Mouse (Mus musculus): Measurements from ENCODE around the gene Atp8b2. TPM values are rescaled to one million over a fixed set of nuclear protein-coding genes. Genes with fewer than 3 reads are reported as not detected.
A peak's percentile ranks its signal among the peaks of the same experiment; 100 is the strongest.

Gene Atp8b2
- polyA plus RNA-seq, 1 experiment from 2014 or later = 1.4 TPM

GRCm38 (mm10) chr3:89968509-89968908, 5.2 kb upstream of the Atp8b2 start:
- DNase-seq (no peak), ATAC-seq (no peak)
- Histone ChIP-seq H3K9ac (replicated peaks) (no peak overlapping the region), H3K36me3 (replicated peaks; ENCODE audit: insufficient read depth, low read length) (no peaks in the 10 kb centered on the region), H3K27ac (ENCODE audit: low read depth) (no peak overlapping the region), H3K9me3 (ENCODE audit: low read length) (no peaks in the 10 kb centered on the region), H3K4me1 (ENCODE audit: insufficient read depth) (peaks cover 2% of the 10 kb centered on the region; the same call in 1 of the 2 replicates), H3K27me3 (ENCODE audit: insufficient read depth, low read length) (no peaks in the 10 kb centered on the region; the same call in 1 of the 2 replicates), H3K4me3 (ENCODE audit: low read depth, low read length) (no peak overlapping the region), H3K4me2 (ENCODE audit: low read depth, low read length) (no peak overlapping the region)
- 34% methylated on average over 7 of the region's 7 CpGs for WGBS (ENCODE audit: insufficient replicate concordance)
- TF ChIP-seq EP300 (IDR thresholded peaks at IDR 0.05; ENCODE audit: low read depth) (no peak), CTCF (IDR thresholded peaks at IDR 0.05; ENCODE audit: low read depth) (no peak)

GRCm38 (mm10) chr3:89966946-89967345, 3.6 kb upstream of the Atp8b2 start:
- Histone ChIP-seq H3K9me3 (ENCODE audit: low read length) (no peaks in the 10 kb centered on the region), H3K4me1 (ENCODE audit: insufficient read depth) (peaks cover 2% of the 10 kb centered on the region; the same call in 1 of the 2 replicates), H3K36me3 (replicated peaks; ENCODE audit: insufficient read depth, low read length) (no peaks in the 10 kb centered on the region), H3K9ac (replicated peaks) (no peak overlapping the region), H3K27ac (ENCODE audit: low read depth) (no peak overlapping the region), H3K4me2 (ENCODE audit: low read depth, low read length) (no peak overlapping the region), H3K27me3 (ENCODE audit: insufficient read depth, low read length) (peaks cover 2% of the 10 kb centered on the region; the same call in 1 of the 2 replicates), H3K4me3 (ENCODE audit: low read depth, low read length) (no peak overlapping the region)
- DNase-seq (no peak), ATAC-seq (no peak)
- WGBS (ENCODE audit: insufficient replicate concordance) = 67% methylated on average over 4 of the region's 4 CpGs
- no peak for TF ChIP-seq EP300 (IDR thresholded peaks at IDR 0.05; ENCODE audit: low read depth)
- peak; percentile 61 for TF ChIP-seq CTCF (IDR thresholded peaks at IDR 0.05; ENCODE audit: low read depth)

- Histone ChIP-seq H3K27ac (ENCODE audit: low read depth) (no peak overlapping the region), H3K9ac (replicated peaks) (no peak overlapping the region), H3K4me2 (ENCODE audit: low read depth, low read length) (no peak overlapping the region), H3K4me1 (ENCODE audit: insufficient read depth) (peaks cover 3% of the 10 kb centered on the region; the same call in 1 of the 2 replicates), H3K36me3 (replicated peaks; ENCODE audit: insufficient read depth, low read length) (no peaks in the 10 kb centered on the region), H3K4me3 (ENCODE audit: low read depth, low read length) (no peak overlapping the region), H3K9me3 (ENCODE audit: low read length) (no peaks in the 10 kb centered on the region), H3K27me3 (ENCODE audit: insufficient read depth, low read length) (peaks cover 10% of the 10 kb centered on the region; the same call in 1 of the 2 replicates)
- no peak for TF ChIP-seq EP300 (IDR thresholded peaks at IDR 0.05; ENCODE audit: low read depth)
- no peak for TF ChIP-seq CTCF (IDR thresholded peaks at IDR 0.05; ENCODE audit: low read depth)
- 82% methylated on average over 5 of the region's 5 CpGs for WGBS (ENCODE audit: insufficient replicate concordance)
- ATAC-seq (no peak), DNase-seq (no peak)
These were observed 2.7 kb upstream of the Atp8b2 start for GRCm38 (mm10) chr3:89965972-89966371.

GRCm38 (mm10) chr3:89965557-89965956, 2.2 kb upstream of the Atp8b2 start:
- no peak overlapping the region for H3K27ac ChIP-seq (ENCODE audit: low read depth)
- ATAC-seq = no peak
- peaks cover 7% of the 10 kb centered on the region for H3K4me1 ChIP-seq (ENCODE audit: insufficient read depth)
- WGBS (ENCODE audit: insufficient replicate concordance) = 88% methylated on average over 8 of the region's 8 CpGs
- no peak for DNase-seq
- no peak overlapping the region for H3K9ac ChIP-seq (replicated peaks)
- no peak for TF ChIP-seq EP300 (IDR thresholded peaks at IDR 0.05; ENCODE audit: low read depth)
- TF ChIP-seq CTCF (IDR thresholded peaks at IDR 0.05; ENCODE audit: low read depth) = no peak
- no peaks in the 10 kb centered on the region for H3K36me3 ChIP-seq (replicated peaks; ENCODE audit: insufficient read depth, low read length)
- H3K4me3 ChIP-seq (ENCODE audit: low read depth, low read length) = no peak overlapping the region
- no peaks in the 10 kb centered on the region for H3K9me3 ChIP-seq (ENCODE audit: low read length)
- H3K27me3 ChIP-seq (ENCODE audit: insufficient read depth, low read length) = peaks cover 11% of the 10 kb centered on the region; the same call in 1 of the 2 replicates
- no peak overlapping the region for H3K4me2 ChIP-seq (ENCODE audit: low read depth, low read length)

- TF ChIP-seq CTCF (IDR thresholded peaks at IDR 0.05; ENCODE audit: low read depth) (peak; percentile 74), EP300 (IDR thresholded peaks at IDR 0.05; ENCODE audit: low read depth) (no peak)
- Histone ChIP-seq H3K4me2 (ENCODE audit: low read depth, low read length) (peak overlapping the region; percentile 88), H3K27me3 (ENCODE audit: insufficient read depth, low read length) (peaks cover 11% of the 10 kb centered on the region; the same call in 1 of the 2 replicates), H3K36me3 (replicated peaks; ENCODE audit: insufficient read depth, low read length) (no peaks in the 10 kb centered on the region), H3K9ac (replicated peaks) (peak overlapping the region; percentile 68; the same call in 1 of the 2 replicates), H3K4me3 (ENCODE audit: low read depth, low read length) (peak overlapping the region; percentile 69), H3K4me1 (ENCODE audit: insufficient read depth) (peaks cover 15% of the 10 kb centered on the region), H3K9me3 (ENCODE audit: low read length) (no peaks in the 10 kb centered on the region), H3K27ac (ENCODE audit: low read depth) (0 out of 2 replicates have a peak overlapping the region, but pooled peaks have one; percentile 68)
- ATAC-seq = no peak
- WGBS (ENCODE audit: insufficient replicate concordance) = 22% methylated on average over 22 of the region's 22 CpGs
- DNase-seq = peak; percentile 51
These were observed 825 bp upstream of the Atp8b2 start for GRCm38 (mm10) chr3:89963926-89964739.

- peak overlapping the region; percentile 68 for H3K27ac ChIP-seq (ENCODE audit: low read depth)
- H3K4me3 ChIP-seq (ENCODE audit: low read depth, low read length) = peak overlapping the region; percentile 69
- H3K9ac ChIP-seq (replicated peaks) = peak overlapping the region; percentile 68
- no peaks in the 10 kb centered on the region for H3K9me3 ChIP-seq (ENCODE audit: low read length)
- H3K27me3 ChIP-seq (ENCODE audit: insufficient read depth, low read length) = peaks cover 11% of the 10 kb centered on the region; the same call in 1 of the 2 replicates
- peak overlapping the region; percentile 88 for H3K4me2 ChIP-seq (ENCODE audit: low read depth, low read length)
- ATAC-seq (no peak), DNase-seq (no peak)
- H3K36me3 ChIP-seq (replicated peaks; ENCODE audit: insufficient read depth, low read length) = peaks cover 2% of the 10 kb centered on the region; the same call in 1 of the 2 replicates
- H3K4me1 ChIP-seq (ENCODE audit: insufficient read depth) = peaks cover 15% of the 10 kb centered on the region
- no peak for TF ChIP-seq CTCF (IDR thresholded peaks at IDR 0.05; ENCODE audit: low read depth)
- no peak for TF ChIP-seq EP300 (IDR thresholded peaks at IDR 0.05; ENCODE audit: low read depth)
- 2% methylated on average over 30 of the region's 30 CpGs for WGBS (ENCODE audit: insufficient replicate concordance)
These were observed 522 bp downstream of the Atp8b2 start for GRCm38 (mm10) chr3:89962751-89963220.
